Mouse (Mus musculus): ENCODE data around the gene Slc46a3.

The Slc46a3 gene

DNA sequence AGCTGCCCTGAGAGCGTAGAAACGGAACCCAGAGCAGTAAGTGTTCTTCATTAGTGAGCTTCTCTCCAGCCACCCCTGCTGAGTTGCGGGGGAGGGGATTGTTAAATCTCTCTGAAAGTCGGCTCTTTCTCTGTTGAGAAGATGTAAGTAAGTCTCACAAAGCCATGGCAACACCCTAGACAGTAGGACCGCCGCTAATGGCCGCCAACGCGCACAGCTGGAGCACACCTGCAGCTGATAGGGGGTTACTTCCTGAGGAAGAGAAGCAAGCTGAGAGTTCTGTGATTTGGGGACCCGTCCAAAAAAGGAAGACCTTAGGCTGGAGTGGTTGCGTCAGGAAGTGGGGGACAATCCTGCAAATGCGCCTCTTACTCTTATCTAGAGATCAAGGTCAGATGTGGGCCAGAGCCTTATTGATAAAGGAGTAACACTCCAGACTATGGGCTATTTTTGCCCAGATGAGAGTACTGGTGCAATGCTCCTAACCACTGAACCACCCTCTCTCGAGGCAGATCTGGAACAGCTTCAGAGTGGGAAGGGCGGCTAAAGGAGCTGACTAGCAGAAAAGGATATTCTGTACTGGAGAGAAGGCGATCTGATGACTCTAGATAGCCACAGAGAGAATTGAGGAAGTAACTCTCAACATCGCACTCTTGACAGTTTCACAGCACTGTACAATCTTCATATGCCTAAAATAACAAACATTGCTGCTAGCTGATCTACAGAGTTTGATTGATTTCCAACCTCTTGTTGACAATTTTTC, 1.0 kb upstream of the Slc46a3 start:
- no peak for DNase-seq (ENCODE audit: low spot score)

DNA sequence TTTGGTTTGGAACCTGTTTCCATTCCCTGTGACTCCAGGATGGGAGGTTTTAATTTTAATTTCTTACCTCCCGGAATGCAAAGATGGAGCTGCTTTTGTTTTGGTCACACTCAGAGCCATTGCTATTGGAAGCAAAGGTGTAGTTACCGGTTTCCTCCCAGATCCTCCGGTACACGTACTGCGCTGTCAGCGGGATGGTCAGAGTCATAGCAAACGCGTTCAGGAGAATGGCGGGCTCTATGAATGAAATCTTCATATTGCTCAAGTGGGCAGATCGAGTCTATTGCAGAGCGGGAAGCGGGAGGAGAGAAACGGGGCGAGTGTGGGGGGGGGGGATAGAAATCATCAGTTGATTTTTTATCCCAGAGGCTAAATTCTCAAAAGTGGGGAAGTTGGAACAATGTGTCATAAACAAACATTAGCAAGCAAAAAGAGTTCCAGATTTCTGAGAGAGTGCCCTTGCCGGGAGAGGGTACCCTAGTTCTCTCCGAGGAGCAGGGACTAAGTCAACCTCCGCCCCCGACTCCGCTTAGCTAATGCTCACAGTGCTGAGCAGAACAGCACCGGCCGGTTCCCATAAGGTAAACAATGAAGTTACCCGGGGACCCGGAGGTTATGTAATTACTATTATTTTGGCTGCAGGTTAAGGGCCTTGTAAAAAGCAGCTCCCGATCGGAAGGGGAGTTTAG, 705 bp downstream of the Slc46a3 start:
- DNase-seq (ENCODE audit: low spot score) = peak; percentile 43

DNA sequence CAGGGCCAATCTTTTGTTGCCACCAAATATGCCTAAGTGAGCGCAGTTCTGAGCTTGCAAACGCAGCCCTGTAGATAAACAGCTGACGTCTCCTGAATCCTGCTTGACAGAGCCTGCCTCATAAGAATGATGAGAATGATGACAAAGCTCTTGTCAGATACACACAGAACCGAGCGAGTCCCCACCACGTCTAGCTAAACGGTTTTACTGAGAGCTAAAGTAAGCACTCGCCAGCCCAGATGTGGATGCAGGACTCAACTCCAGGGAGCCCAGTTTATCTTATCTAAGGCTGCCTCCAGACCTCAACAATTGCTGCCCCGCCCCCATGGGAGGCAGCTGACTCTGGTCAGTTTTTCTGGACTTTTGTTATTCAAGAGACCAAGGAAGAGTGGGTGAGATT, 1.5 kb downstream of the Slc46a3 start:
- DNase-seq (ENCODE audit: low spot score) = no peak

DNA sequence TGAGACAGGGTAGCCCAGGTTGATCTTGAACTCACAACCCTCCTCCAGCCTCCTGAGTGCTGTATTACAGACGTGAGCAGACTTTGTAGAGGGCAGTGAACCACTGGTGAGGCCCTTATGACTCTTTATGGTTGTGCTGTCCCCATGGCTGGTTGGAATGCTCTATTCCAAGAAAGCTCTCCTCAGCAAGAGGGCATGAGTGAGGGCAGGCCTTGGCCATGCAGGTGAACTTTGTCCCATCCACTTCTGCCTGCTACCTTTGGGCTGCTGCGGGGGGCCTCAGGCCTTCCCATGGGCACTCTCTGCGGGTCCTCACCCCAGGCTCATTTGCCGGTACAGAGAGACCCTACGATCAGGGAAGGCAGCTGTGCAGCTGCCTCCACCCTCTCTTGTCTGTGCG, 1.9 kb downstream of the Slc46a3 start:
- no peak for DNase-seq (ENCODE audit: low spot score)

DNA sequence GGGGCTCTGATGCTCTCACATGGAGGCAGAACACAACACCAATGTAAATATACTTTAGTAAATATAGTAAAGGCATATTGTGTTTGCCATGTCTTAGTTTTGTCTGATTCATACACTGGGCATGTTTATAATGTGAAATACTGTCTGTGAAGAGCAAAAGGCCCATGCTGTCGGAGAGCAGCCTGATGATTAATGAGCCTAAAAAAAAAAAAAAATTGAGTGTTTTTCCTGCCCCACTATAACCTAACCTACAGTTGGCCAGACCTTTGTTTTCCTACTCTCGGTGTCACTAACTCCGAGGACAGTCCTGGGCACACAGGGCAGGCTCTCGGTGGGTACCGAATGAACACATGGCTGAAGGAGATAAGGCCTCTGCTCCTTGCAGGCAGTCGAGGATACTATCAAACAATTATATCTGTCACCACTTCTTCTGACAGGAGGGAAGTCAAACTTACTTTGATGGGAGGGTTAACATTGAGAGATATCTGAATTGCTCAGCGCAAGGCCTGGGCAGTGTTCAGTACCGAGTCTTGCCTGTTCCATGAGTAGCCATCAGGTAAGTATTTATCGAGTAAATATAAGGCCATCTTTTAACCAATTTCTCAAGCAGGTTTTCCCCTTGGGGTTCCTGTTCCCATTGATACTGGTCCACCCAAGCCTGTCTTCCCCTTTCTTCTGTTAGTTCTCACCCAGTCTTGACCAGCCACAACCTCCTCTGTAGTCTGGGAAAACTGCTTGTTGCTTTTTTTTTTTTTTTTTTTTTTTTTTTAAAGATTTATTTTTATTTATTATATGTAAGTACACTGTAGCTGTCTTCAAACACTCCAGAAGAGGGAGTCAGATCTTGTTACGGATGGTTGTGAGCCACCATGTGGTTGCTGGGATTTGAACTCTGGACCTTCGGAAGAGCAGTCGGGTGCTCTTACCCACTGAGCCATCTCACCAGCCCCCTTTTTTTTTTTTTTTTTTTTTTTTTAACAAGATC, 6.0 kb downstream of the Slc46a3 start:
- DNase-seq (ENCODE audit: low spot score) = no peak

DNA sequence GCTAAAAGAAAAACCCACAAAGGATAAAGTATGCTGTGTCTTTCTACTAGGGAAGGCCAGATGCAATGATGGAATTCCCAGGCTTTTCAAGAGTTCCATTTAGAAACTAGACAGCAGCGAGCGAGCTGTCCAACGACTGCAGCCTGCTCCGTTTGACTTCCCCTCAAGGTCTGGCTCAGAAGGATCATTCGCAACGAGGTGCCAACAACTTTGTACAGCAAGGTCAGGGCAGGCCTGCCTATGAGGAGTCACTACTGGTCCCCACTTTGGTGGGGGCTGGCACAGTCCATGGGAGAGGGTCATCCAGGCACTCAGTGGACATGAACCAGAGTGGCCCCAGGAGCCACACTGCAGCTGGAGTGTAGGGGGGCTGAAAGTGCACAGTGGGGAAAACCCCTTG, 11.0 kb downstream of the Slc46a3 start:
- DNase-seq (ENCODE audit: low spot score) = no peak

DNA sequence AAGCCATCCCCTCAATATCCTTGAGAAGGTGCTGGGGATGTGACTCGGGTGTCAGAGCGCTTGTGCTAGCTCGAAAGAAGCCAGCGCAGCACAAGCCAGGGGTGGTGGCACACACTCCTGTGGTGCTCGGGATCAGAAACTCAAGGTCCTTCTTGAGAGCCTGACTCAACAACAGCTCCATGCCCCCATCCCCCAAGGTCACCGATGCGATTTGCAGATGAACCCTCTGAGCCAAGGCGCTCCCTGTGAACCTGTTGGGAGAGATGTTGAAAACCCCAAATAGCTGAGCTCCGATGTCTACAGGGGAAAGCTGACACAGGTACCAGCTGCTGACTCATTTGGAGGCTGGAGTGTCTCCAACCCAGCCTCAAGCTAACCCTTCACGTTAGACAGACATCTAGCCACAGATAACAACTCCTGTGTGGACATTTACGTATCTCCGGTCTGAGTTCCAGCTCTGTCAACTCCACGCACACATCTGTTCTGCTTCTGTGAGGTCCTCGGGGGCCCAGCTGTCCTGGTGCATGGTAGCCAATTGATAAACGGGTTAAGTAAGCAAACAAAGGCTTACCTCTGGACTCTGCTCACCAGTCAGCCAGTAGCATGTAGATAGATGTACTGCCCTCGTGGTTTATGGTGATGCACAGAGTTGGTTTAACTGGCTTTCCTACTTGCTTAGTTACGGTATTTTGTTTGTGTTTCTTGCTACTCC, 14.5 kb downstream of the Slc46a3 start:
- no peak for DNase-seq (ENCODE audit: low spot score)

DNA sequence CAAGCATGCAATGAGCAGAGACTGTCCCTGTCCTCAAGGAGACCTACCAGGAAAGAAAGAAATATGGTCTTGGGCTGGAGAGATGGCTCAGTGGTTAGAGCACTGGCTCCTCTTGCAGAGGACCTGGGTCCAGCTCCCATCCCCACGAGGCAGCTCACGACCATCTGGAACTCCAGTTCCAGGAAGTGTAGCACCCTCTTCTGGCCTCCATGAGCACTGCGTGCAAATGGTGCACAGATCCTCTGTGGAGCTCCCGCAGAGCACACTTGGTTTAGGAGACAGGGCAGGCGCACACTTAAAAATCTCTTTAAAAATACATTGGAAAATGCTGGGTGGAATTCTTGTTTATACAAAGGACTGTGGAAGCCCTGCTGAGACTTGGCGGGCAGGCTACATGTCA, 17.1 kb downstream of the Slc46a3 start:
- DNase-seq (ENCODE audit: low spot score) = no peak

DNA sequence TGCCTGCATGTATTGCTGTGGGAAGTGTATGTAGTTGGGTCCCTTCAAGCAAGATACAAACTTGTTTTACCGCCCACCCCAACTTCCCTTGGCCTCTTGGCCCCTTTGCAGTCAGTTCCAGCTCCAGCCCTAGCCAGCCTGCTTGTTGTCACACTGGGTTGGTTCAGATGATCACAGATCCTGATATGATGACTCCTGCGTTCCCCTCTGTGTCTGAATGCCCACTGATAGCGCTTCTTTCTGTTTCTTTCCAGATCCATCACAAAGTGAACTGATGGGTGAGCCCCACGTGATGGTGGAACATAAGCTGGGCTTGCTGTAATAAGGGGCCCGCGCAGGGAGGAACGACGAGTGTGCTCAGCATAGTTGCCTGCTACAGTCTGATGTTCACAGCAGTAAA, 19.4 kb downstream of the Slc46a3 start:
- no peak for DNase-seq (ENCODE audit: low spot score)

DNA sequence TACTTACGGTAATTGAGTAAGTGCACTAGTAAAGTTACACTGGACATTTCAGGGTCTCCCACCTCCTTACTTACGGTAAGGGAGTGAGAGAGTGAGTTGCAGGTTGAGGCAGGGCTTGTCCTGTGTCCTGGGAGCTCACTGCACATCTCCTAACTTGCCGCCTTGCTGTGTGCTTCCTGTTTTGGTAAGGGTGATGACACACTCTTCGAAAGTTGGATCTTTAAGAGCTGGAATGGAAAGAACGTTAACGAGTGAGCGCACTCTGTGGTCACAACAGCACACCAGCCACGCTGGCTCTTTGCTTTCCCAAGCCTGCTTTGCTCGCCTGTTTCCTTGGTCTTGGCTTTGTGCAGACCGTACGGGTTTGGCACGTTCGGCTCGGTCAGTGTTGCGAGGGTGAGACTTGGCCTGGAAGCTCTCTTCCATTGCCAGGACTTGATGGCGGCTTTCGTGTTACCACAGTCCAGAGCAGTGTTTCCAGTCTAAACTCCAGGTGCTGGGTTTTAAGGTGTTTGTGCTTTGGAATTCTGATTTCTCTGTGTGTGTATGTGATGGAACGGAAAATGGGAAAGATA, 20.0 kb downstream of the Slc46a3 start:
- DNase-seq (ENCODE audit: low spot score) = no peak

DNA sequence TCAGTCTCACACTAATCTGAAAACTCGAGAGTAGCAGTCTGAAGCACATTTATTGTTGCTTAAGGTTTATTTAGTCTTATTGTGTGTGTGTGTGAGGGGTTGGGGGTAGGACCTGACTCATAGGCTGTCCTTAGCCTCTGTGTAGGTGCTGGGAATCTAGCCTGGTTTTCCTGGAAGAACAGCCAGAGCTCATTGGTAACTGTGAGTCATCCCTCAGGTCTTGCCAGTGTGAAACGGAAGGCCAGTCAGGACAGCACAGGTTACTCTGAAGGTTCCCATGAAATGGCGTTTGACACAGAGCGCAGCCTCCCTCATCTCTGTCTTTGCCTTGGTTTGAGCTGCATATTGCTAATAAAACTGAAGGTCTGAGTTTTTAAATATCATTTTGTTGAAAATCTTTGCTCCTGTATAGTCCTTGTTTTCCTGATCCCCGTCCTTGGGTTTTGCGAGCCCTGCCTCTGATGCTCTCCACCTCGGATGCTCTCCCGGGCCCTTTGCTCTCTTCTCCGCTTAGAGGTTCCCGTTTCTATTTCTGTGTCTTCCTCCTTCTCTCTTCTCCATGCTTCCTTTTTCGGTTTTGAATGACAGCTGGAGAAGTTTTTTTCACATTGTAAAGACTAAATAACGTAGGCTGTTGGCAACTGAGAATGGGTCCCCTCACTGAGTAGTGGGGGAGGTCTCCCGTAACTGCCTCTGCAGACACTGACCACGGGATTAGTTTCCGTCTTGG, 23.4 kb downstream of the Slc46a3 start:
- DNase-seq (ENCODE audit: low spot score) = no peak

DNA sequence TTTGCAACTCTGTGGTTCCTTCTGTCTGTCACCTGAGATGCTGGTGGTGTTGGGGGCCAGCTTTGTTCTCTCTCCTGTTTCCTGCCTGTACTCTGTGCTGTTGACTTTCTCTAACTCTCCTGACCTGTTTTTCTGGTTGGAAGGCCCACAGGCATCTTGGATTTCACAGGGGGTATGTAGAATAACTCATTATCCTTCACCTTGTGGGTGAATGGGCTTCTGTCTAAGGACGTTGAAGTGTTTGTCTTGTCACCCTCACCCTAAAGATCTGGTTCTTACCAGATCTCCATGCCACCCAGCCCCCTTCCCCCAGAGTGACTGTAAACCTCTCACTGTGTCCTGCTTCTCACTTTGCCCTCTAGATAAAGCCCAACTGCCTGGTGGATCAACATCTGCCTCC, 24.3 kb downstream of the Slc46a3 start:
- no peak for DNase-seq (ENCODE audit: low spot score)

DNA sequence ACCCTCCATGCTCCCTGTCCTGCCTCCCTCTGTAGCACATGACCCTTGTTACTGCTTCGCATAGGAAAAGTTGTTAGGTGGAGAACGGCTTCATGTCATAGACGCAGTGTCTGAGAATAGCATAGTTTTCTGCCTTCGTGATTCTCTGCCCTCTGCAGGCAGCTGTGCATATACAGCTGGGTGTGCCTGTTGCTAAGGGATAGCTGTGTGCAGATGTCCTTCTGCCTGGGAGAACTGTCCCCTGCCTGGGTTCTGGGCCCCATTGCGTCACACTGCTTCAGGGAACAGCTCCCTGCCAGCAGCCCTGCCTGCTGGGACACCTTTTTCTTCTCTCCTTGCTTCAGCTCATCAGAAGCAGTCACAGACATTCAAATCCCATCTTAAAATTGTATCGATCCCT, 25.0 kb downstream of the Slc46a3 start:
- no peak for DNase-seq (ENCODE audit: low spot score)

DNA sequence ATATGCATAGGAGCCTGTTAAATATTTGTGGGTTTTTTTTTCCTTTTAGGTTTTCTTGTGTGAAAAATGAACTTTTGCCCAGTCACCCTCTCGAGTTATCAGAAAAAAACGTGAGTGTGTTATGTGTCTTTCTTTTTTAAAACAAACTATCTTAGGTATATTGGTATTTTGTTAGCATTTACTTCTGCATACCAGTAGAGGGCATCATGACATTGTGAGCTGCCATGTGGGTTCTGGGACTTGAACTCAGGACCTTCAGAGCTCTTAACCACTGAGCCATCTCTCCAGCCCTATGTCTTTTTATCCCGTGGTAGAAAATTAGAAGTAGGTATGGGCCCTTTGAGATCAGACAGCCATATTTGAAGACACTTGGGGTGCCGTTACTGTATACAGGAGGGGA, 25.9 kb downstream of the Slc46a3 start:
- no peak for DNase-seq (ENCODE audit: low spot score)

DNA sequence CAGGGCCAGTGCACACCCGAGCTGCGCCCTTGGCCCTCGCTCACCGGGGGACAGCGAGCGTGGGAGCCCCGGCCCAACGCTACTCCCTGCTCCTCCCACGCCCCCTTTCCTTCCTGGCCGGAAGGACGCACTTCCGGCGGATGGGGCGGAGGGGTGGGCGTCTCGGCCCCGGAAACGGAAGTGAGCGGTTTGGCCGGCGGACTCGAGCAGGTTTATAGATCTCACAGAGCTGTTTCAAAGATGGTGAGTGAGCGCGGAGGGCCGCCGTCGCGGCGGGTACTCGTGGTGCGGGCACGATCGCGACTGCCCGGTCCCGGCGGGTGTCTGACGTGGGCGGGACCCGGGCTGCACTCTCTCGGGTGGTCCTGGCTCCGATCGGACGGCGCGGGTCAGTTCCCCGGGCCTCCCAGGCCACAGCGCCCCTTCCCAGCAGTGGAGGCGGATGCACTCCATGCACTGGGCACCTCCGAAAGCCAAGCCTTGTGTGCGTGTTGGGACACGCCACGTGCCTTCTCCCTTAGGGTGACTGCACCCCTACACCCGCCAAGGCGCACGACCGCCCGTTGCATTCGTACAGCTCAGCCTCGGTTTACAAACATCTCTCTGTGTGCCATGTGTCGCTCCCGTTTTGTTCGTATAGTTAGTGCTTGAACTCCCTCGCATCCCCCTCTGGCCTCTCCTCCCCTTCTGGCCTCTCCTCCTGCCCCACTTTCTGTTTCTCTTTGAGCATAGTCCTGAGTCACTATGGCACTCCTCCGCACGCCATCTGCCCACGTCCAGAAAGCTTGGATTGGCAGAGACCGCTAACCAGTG, 34.0 kb downstream of the Slc46a3 start, which contains the start of gene Pomp:
TSS of gene Pomp (plus strand) at position 13 of the 813 bp plus-strand sequence.
- peak; percentile 87 for DNase-seq (ENCODE audit: low spot score)

DNA sequence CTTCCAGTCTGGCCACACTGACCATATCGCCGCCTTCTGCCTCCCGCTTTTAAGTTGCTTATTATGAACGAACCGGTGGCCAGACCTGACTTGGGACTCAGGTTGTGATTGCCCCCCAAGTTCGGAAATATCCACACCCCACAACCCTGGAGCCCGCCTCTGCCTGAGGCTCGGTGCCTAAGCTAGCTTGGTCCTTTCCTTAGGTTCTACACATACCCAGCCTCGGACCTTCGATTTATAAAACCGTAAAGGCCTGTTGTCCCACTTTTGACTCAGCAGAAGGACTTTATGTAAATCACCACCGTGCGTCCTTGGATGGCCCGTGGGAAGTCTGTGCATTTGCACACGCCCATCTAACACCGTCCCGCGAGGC, 34.6 kb downstream of the Slc46a3 start:
- DNase-seq (ENCODE audit: low spot score) = no peak

DNA sequence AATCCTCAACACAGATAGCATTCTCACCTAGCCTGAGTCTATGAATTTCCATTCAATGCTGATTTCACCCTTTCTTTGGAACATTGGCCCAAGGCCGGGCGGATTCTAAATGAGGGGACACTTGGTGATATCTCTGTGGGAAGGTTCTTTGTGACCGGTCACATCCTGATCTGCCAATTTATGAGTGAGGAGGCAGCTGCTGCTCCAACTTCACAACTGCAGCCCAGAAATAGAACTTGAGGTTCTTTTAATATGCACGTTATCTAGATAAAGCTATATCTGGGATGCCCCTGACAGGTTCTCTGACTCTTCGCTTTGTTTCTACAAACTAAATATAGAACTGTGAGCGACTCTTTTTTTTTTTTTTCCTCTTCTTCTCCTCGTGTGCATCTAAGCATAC, 44.4 kb downstream of the Slc46a3 start:
- no peak for DNase-seq (ENCODE audit: low spot score)

DNA sequence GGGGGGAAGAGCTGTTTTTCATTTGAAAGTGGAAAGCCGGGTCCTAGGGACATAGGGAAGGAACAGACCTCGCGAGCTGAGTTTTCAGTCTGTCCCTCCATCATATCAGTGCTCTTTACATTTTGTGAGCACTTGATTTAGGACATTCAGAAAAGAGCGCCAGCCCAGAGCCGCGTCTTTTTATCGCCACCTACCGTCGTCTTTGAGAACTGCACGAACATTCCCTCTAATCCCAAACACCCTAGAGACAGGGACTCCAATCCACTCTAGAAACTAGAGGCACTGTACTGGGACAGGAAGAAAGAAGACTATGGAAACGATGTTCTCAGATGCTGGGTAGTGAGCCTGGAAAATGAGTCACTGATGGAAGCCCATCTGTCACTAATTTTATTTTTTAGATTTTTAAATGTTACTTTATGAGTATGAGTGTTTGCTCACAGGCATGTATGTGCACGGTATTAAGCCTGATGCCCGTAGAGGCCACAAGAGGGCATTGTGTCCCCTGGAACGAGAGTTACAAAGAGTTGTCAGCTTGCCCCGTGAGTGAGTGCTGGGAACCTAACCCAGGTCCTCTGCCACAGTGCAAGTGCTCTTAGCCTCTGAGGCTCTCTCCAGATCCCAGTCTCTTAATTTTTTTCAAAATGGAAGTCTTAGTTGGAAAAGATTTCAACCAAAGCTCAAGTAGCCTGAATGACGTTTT, 46.3 kb downstream of the Slc46a3 start:
- DNase-seq (ENCODE audit: low spot score) = peak; percentile 59

DNA sequence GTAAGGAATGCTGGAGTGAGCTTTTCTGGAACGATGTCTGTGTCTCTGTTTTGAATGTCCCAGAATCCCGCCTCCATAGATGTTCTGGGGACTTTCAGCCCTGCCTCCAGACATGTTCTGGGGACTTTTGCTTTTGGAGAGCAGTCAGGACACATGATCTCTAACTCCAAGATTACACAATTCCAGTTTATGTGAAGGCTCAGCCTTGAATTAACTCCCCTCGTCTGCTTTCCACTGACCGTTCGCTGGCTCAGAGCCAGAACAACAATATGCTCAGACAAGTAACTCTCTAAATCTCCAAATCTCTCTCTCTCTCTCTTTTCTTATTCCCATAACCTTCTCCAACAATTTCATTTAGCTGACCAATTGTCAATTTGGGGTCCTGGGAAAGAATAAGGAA, 47.3 kb downstream of the Slc46a3 start:
- DNase-seq (ENCODE audit: low spot score) = no peak
